Mouse (Mus musculus) brain, embryonic 14.5 days (tissue): Measurements from ENCODE around the gene Kcnma1. TPM values are rescaled to one million over a fixed set of nuclear protein-coding genes. Genes with fewer than 3 reads are reported as not detected.

ENCODE experiments used
- DNase-seq: peaks from one replicate; pipeline ENCODE4 v3.0.0-alpha.2; 2011; ENCODE audit warnings: low read depth
- CTCF ChIP-seq: fragments of 200-500 bp; IDR thresholded peaks from 2 replicates; pipeline ENCODE4 v1.5.1; 2012; ENCODE audit warnings: inconsistent platforms, mild to moderate bottlenecking, moderate library complexity, borderline replicate concordance; ENCODE audit not compliant: insufficient read depth, insufficient read length; ENCODE audit errors: extremely low read depth
- POLR2A ChIP-seq: fragments of 200-500 bp; IDR thresholded peaks from 2 replicates; pipeline ENCODE4 v1.6.1; 2012; ENCODE audit warnings: mild to moderate bottlenecking, inconsistent platforms, borderline replicate concordance; ENCODE audit not compliant: poor library complexity, insufficient read depth, insufficient read length, severe bottlenecking; ENCODE audit errors: extremely low read depth
- polyA plus RNA-seq: library from polyadenylated mRNA; depleted of rRNA; stranded (reverse); fragments of >200 nt; gene quantifications from 2 replicates; pipeline ENCODE4 v1.2.3, GENCODE M21; 2012

Kcnma1 gene
- polyA plus RNA-seq, 1 experiment: 18.3 TPM

- DNase-seq: peak; percentile 19
Measured at GRCm38 (mm10) chr14:23835387-23836111, 178.7 kb downstream of the Kcnma1 start.

GRCm38 (mm10) chr14:23831284-23831683, 183.0 kb downstream of the Kcnma1 start:
- TF ChIP-seq CTCF (no peak), POLR2A (no peak)
- peak; percentile 51 for DNase-seq

More at GRCm38 (mm10) chr14:23835387-23836111, 178.7 kb downstream of the Kcnma1 start:
- no peak for TF ChIP-seq POLR2A
- TF ChIP-seq CTCF: no peak

GRCm38 (mm10) chr14:23830316-23830715, 184.0 kb downstream of the Kcnma1 start:
- TF ChIP-seq CTCF (no peak), POLR2A (no peak)
- DNase-seq: no peak

GRCm38 (mm10) chr14:23828711-23829320, 185.5 kb downstream of the Kcnma1 start:
- DNase-seq: no peak
- TF ChIP-seq CTCF (no peak), POLR2A (no peak)

- no peak for DNase-seq
- TF ChIP-seq CTCF: no peak
- TF ChIP-seq POLR2A: no peak
Measured at GRCm38 (mm10) chr14:23824937-23825336, 189.4 kb downstream of the Kcnma1 start.

GRCm38 (mm10) chr14:23824267-23824666, 190.0 kb downstream of the Kcnma1 start:
- no peak for TF ChIP-seq CTCF
- TF ChIP-seq POLR2A: no peak
- no peak for DNase-seq

- TF ChIP-seq POLR2A: no peak
- no peak for TF ChIP-seq CTCF
- DNase-seq: peak; percentile 52
Measured at GRCm38 (mm10) chr14:23817585-23817984, 196.7 kb downstream of the Kcnma1 start.

GRCm38 (mm10) chr14:23810081-23810480, 204.2 kb downstream of the Kcnma1 start:
- DNase-seq: no peak
- TF ChIP-seq CTCF (no peak), POLR2A (no peak)

GRCm38 (mm10) chr14:23809124-23809523, 205.2 kb downstream of the Kcnma1 start:
- no peak for TF ChIP-seq POLR2A
- no peak for TF ChIP-seq CTCF
- peak; percentile 51 for DNase-seq

GRCm38 (mm10) chr14:23806378-23806777, 207.9 kb downstream of the Kcnma1 start:
- TF ChIP-seq POLR2A: no peak
- no peak for TF ChIP-seq CTCF

GRCm38 (mm10) chr14:23796878-23797277, 217.4 kb downstream of the Kcnma1 start:
- no peak for DNase-seq
- TF ChIP-seq POLR2A: no peak
- no peak for TF ChIP-seq CTCF

More at GRCm38 (mm10) chr14:23806378-23806777, 207.9 kb downstream of the Kcnma1 start:
- peak; percentile 15 for DNase-seq

GRCm38 (mm10) chr14:23792674-23793073, 221.6 kb downstream of the Kcnma1 start:
- peak; percentile 11 for DNase-seq
- no peak for TF ChIP-seq POLR2A
- no peak for TF ChIP-seq CTCF

- DNase-seq: no peak
- TF ChIP-seq POLR2A (no peak), CTCF (no peak)
Measured at GRCm38 (mm10) chr14:23792076-23792475, 222.2 kb downstream of the Kcnma1 start.
